ENCODE assay signal across 8 mouse cellular contexts in genomic region chr16:37653731-37654657, GRCm38 (mm10). TPM values are rescaled to one million over a fixed set of nuclear protein-coding genes. Genes with fewer than 3 reads are reported as not detected.
DNase-seq lines count a peak whose midpoint lies in the region; ATAC-seq and TF ChIP-seq lines count a peak whose summit lies in the region.

TSS of gene Ndufb4 (minus strand) at chr16:37654453.

- no peaks in the 10 kb centered on the region for H3K27me3 ChIP-seq in Patski
- H3K27me3 ChIP-seq in hindbrain, embryonic 13.5 days: no peaks in the 10 kb centered on the region

- no peaks in the 10 kb centered on the region for H3K36me3 ChIP-seq in hindbrain, embryonic 13.5 days

- H3K4me2 ChIP-seq in hindbrain, embryonic 13.5 days: peak within 1 kb of the TSS; percentile 62

- TF ChIP-seq CTCF in Patski (IDR thresholded peaks at IDR 0.05): no peak

- H3K4me1 ChIP-seq in hindbrain, embryonic 13.5 days (replicated peaks): peaks cover 39% of the 10 kb centered on the region

- WGBS in hindbrain, embryonic 13.5 days: under 1% methylated on average over 50 of the region's 58 CpGs

- peak within 1 kb of the TSS; percentile 82 for H3K4me3 ChIP-seq in hindbrain, embryonic 13.5 days

- CTCF ChIA-PET in Patski (lab: Charles Lee): interaction anchor here (1.7 kb wide), 1 partner anchor 28 kb away, joined by 5 read pairs; no protein-coding TSS in a partner anchor

- peak; percentile 84 for DNase-seq in Patski (ENCODE audit: low read depth, low spot score)
- peak; percentile 97 for DNase-seq in cerebellum, postnatal 14 days
- DNase-seq in frontal cortex, postnatal 14 days (ENCODE audit: low spot score in 2 of 2): peak; percentile 91 to 93
- DNase-seq in layer of hippocampus, postnatal 25 days (ENCODE audit: extremely low spot score in 1 of 2, low spot score in 1 of 2): peak; percentile 81 to 88
- DNase-seq in lung, postnatal 25 days (ENCODE audit: low spot score): peak; percentile 95
- peak; percentile 99 for DNase-seq in retina, embryonic 14.5 days (ENCODE audit: low spot score)
- peak; percentile 97 for DNase-seq in thymus, postnatal 4 days

- no peaks in the 10 kb centered on the region for H3K9me3 ChIP-seq in hindbrain, embryonic 13.5 days

- peak within 1 kb of the TSS; percentile 92 for H3K9ac ChIP-seq in hindbrain, embryonic 13.5 days

- H3K27ac ChIP-seq in hindbrain, embryonic 13.5 days: peak within 1 kb of the TSS; percentile 88

- peak; percentile 91 for ATAC-seq in Patski
- ATAC-seq in hindbrain, embryonic 13.5 days (ENCODE audit: low FRiP score): peak; percentile 92

- POLR2A ChIA-PET in Patski (lab: Charles Lee): no interaction called here

- in situ Hi-C loops in Patski (cut with MboI; ENCODE audit: low pct_unique_long_range_greater_than_20kb): no loop called here

RNA-seq across cellular contexts. Expression of gene Ndufb4, which starts in this region (rescaled TPM):
- polyA plus RNA-seq in Patski (2021): 32.2 TPM
- polyA plus RNA-seq in hindbrain, embryonic 13.5 days (2015; fragmentation: Nextera tagmentation; extraction: Ambion mirVana): 63.0 and 67.1 TPM in 2 replicates
- 10 to 100 TPM; 77.3 to 82.8 TPM for total RNA-seq in layer of hippocampus, postnatal 25 days (2021)

Comparison
In these comparisons a context has a peak if more than half of its experiments do, and no peak if none do; other contexts are left out.
1. Peak in every context shown above with its lines: DNase-seq, ATAC-seq, H3K4me3 ChIP-seq and H3K27ac ChIP-seq.